Mouse (Mus musculus): ENCODE measurements around the gene Cnot3. TPM values are rescaled to one million over a fixed set of nuclear protein-coding genes. Genes with fewer than 3 reads are reported as not detected.
A peak's percentile ranks its signal among the peaks of the same experiment; 100 is the strongest.

Gene Cnot3
- polyA plus RNA-seq, 2 experiments, result 63.8 to 108 TPM

DNA sequence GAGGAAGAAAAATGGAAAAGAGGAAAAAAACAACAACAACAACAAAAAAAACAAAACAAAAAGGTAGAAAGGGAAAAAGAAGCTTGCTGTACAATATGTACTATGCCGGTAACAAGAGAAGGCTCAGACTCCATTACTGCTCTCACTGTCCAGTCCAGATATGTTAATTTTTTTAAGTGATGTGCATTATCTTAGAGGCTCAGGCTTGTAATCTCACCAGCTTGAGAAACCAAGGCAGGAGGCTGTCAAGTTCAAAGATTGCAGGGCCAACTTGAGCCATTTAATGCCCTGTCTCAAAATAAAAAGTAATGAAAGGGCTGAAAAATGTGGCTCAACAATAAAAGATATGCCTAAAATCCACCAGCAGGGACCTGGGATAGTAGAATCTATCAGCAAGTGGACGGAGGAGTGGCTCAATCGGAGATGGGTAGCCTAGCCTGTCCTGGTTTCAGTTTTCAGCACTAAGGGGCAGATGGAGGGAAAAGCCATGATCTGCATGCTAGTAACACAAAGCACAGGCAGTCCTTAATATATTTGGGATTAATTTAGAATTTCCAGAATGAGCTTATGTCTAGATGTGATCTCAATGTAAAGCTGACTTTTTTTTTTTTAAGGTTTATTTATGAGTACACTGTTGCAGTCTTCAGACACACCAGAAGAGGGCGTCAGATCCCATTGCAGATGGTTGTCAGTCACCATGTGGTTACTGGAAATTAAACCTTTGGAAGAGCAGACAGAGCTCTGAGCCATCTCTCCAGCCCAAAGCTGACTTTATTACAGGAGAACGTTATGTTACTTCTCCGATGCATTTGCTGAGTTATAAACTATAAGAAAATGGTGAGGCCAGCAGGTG lies 28.5 kb upstream of the Cnot3 start:
- H3K36me3 ChIP-seq (ENCODE audit: control insufficient read depth, insufficient read depth, low read length), result peaks cover 16% of the 10 kb centered on the region
- H3K4me3 ChIP-seq (replicated peaks; ENCODE audit: low read length), result peak overlapping the region; percentile 69
- WGBS, result 42% methylated on average over 6 of the region's 6 CpGs
- no peak for TF ChIP-seq POLR2A (IDR thresholded peaks at IDR 0.05; ENCODE audit: borderline replicate concordance, extremely low read depth, insufficient read depth, insufficient read length)
- no peaks in the 10 kb centered on the region for H3K27me3 ChIP-seq (ENCODE audit: control insufficient read depth, insufficient read depth, low read length)
- ATAC-seq (ENCODE audit: low FRiP score, low read depth), result no peak; the same call in none of the 2 replicates
- no peaks in the 10 kb centered on the region for H3K9me3 ChIP-seq (ENCODE audit: control insufficient read depth, low read length)
- no peak for DNase-seq (ENCODE audit: low spot score)
- H3K4me2 ChIP-seq (replicated peaks; ENCODE audit: low read depth, low read length, severe bottlenecking), result no peak overlapping the region
- no peak overlapping the region for H3K27ac ChIP-seq (replicated peaks; ENCODE audit: low read depth, low read length)
- H3K9ac ChIP-seq (ENCODE audit: low read depth, low read length, severe bottlenecking), result no peak overlapping the region
- peaks cover 3% of the 10 kb centered on the region; the same call in 1 of the 2 replicates for H3K4me1 ChIP-seq (ENCODE audit: control insufficient read depth, insufficient read depth, low read length)

- peak; percentile 85 for DNase-seq (ENCODE audit: low spot score)
- peak within 1 kb of the TSS; percentile 69 for H3K4me3 ChIP-seq (replicated peaks; ENCODE audit: low read length)
These were observed 27.6 kb upstream of the Cnot3 start, which contains the start of gene Ndufa3 for GRCm38 (mm10) chr7:3617242-3617995. Gene Ndufa3 (plus strand): TSS chr7:3617373.

DNA sequence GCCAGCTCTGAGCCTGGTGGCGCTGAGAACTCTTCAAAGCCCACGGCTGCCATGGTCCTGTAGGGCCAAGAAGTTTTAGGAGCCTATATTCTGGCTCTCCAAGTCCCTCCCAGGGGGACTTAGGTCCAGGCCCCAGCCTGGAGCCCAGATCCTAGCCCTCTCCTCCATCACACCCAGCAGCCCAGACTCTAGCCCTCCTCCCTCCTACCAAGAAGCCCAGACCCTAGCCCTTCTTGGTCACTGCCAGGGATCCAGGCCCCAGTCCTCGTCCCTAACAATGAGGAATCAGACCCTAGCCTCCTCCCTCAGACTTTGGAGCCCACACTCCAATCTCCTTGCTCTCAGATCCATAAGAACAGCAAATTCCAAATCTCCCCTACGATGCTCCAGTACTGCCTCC lies 16.0 kb upstream of the Cnot3 start:
- ATAC-seq (ENCODE audit: low FRiP score, low read depth) (no peak), DNase-seq (ENCODE audit: low spot score) (no peak)
- Histone ChIP-seq H3K36me3 (ENCODE audit: control insufficient read depth, insufficient read depth, low read length) (peaks cover 20% of the 10 kb centered on the region), H3K4me1 (ENCODE audit: control insufficient read depth, insufficient read depth, low read length) (peaks cover 20% of the 10 kb centered on the region), H3K4me2 (replicated peaks; ENCODE audit: low read depth, low read length, severe bottlenecking) (peak overlapping the region; percentile 95), H3K27ac (replicated peaks; ENCODE audit: low read depth, low read length) (no peak overlapping the region), H3K9me3 (ENCODE audit: control insufficient read depth, low read length) (no peaks in the 10 kb centered on the region), H3K27me3 (ENCODE audit: control insufficient read depth, insufficient read depth, low read length) (no peaks in the 10 kb centered on the region), H3K9ac (ENCODE audit: low read depth, low read length, severe bottlenecking) (peak overlapping the region; percentile 71), H3K4me3 (replicated peaks; ENCODE audit: low read length) (peak overlapping the region; percentile 72)
- WGBS, result 28% methylated on average over 4 of the region's 4 CpGs
- TF ChIP-seq POLR2A (IDR thresholded peaks at IDR 0.05; ENCODE audit: borderline replicate concordance, extremely low read depth, insufficient read depth, insufficient read length), result no peak

More at GRCm38 (mm10) chr7:3617242-3617995, 27.6 kb upstream of the Cnot3 start, which contains the start of gene Ndufa3:
- H3K4me1 ChIP-seq (ENCODE audit: control insufficient read depth, insufficient read depth, low read length), result peaks cover 3% of the 10 kb centered on the region; the same call in 1 of the 2 replicates
- 0 out of 2 replicates have a peak within 1 kb of the TSS, but pooled peaks have one; percentile 55 for H3K27ac ChIP-seq (replicated peaks; ENCODE audit: low read depth, low read length)
- peak within 1 kb of the TSS; percentile 74 for H3K9ac ChIP-seq (ENCODE audit: low read depth, low read length, severe bottlenecking)
- TF ChIP-seq POLR2A (IDR thresholded peaks at IDR 0.05; ENCODE audit: borderline replicate concordance, extremely low read depth, insufficient read depth, insufficient read length), result peak; percentile 42; the same call in 1 of the 2 replicates
- WGBS, result under 1% methylated on average over 32 of the region's 32 CpGs
- peak; percentile 97 for ATAC-seq (ENCODE audit: low FRiP score, low read depth)
- peaks cover 24% of the 10 kb centered on the region for H3K36me3 ChIP-seq (ENCODE audit: control insufficient read depth, insufficient read depth, low read length)
- H3K9me3 ChIP-seq (ENCODE audit: control insufficient read depth, low read length), result no peaks in the 10 kb centered on the region
- H3K4me2 ChIP-seq (replicated peaks; ENCODE audit: low read depth, low read length, severe bottlenecking), result peak within 1 kb of the TSS; percentile 62
- no peaks in the 10 kb centered on the region for H3K27me3 ChIP-seq (ENCODE audit: control insufficient read depth, insufficient read depth, low read length)

- peak; percentile 94 for ATAC-seq (ENCODE audit: low FRiP score, low read depth)
- H3K9ac ChIP-seq (ENCODE audit: low read depth, low read length, severe bottlenecking), result peak within 1 kb of the TSS; percentile 71
- H3K4me2 ChIP-seq (replicated peaks; ENCODE audit: low read depth, low read length, severe bottlenecking), result peak within 1 kb of the TSS; percentile 96
- H3K4me3 ChIP-seq (replicated peaks; ENCODE audit: low read length), result peak within 1 kb of the TSS; percentile 72
- H3K36me3 ChIP-seq (ENCODE audit: control insufficient read depth, insufficient read depth, low read length), result peaks cover 19% of the 10 kb centered on the region
- H3K27ac ChIP-seq (replicated peaks; ENCODE audit: low read depth, low read length), result peak within 1 kb of the TSS; percentile 82
- no peaks in the 10 kb centered on the region for H3K9me3 ChIP-seq (ENCODE audit: control insufficient read depth, low read length)
- DNase-seq (ENCODE audit: low spot score), result peak; percentile 94
- peaks cover 20% of the 10 kb centered on the region for H3K4me1 ChIP-seq (ENCODE audit: control insufficient read depth, insufficient read depth, low read length)
- 0 out of 2 replicates have a peak, but pooled peaks have one; percentile 10 for TF ChIP-seq POLR2A (IDR thresholded peaks at IDR 0.05; ENCODE audit: borderline replicate concordance, extremely low read depth, insufficient read depth, insufficient read length)
- under 1% methylated on average over 47 of the region's 47 CpGs for WGBS
- no peaks in the 10 kb centered on the region for H3K27me3 ChIP-seq (ENCODE audit: control insufficient read depth, insufficient read depth, low read length)
These were observed 15.3 kb upstream of the Cnot3 start, which contains the start of the genes Tfpt and Prpf31 for GRCm38 (mm10) chr7:3629543-3630477. Gene Tfpt (minus strand): TSS chr7:3629929. Gene Prpf31 (plus strand): TSS chr7:3629985.
